Mouse (Mus musculus) limb, embryonic 10.5 days (tissue): ENCODE data around the gene Kcna6. TPM values are rescaled to one million over a fixed set of nuclear protein-coding genes. Genes with fewer than 3 reads are reported as not detected.

Source experiments
- DNase-seq: peaks from one replicate; pipeline ENCODE4 v3.0.0-alpha.2; 2017; ENCODE audit warnings: low spot score
- H3K27ac ChIP-seq: fragments of 300-500 bp; sonication (generic); 2 replicates; pipeline ENCODE4 v1.5.1; 2016; ENCODE audit warnings: mild to moderate bottlenecking
- H3K27me3 ChIP-seq: fragments of 300-500 bp; sonication (generic); 2 replicates; pipeline ENCODE4 v1.6.1; 2016; ENCODE audit warnings: low read depth, mild to moderate bottlenecking; ENCODE audit not compliant: poor library complexity, severe bottlenecking
- H3K36me3 ChIP-seq: fragments of 300-500 bp; sonication (generic); 2 replicates; pipeline ENCODE4 v1.6.1; 2016; ENCODE audit warnings: mild to moderate bottlenecking, moderate library complexity
- H3K4me1 ChIP-seq: fragments of 300-500 bp; sonication (generic); 2 replicates; pipeline ENCODE4 v1.6.1; 2016
- H3K4me3 ChIP-seq: fragments of 300-500 bp; sonication (generic); 2 replicates; pipeline ENCODE4 v1.5.1; 2016; ENCODE audit warnings: mild to moderate bottlenecking, moderate library complexity
- H3K9me3 ChIP-seq: fragments of 300-500 bp; sonication (generic); replicated peaks from 2 replicates; pipeline ENCODE4 v1.6.1; 2016; ENCODE audit warnings: mild to moderate bottlenecking
- WGBS: fragments of 180-500 bp; shearing (Covaris S2); methylation state at CpG from one replicate; pipeline ENCODE4 v1.1.7; 2016; 5-methylcytosine and 5-hydroxymethylcytosine counted together
- polyA plus RNA-seq: library from polyadenylated mRNA; unstranded; fragments of >200 nt; fragmentation: Nextera tagmentation; extraction: Ambion mirVana; gene quantifications from 2 replicates; pipeline ENCODE4 v1.2.1, GENCODE M21; 2016

Kcna6 gene
- polyA plus RNA-seq, result 4.3 and 6.8 TPM in 2 replicates

GRCm38 (mm10) chr6:126740211-126741142 is at the start of gene Kcna6:
TSS of gene Kcna6 (minus strand) at chr6:126740674.
- DNase-seq, result peak; percentile 80
- H3K4me3 ChIP-seq, result peak within 1 kb of the TSS; percentile 71
- H3K4me1 ChIP-seq, result peaks cover 22% of the 10 kb centered on the region
- peaks cover 11% of the 10 kb centered on the region for H3K36me3 ChIP-seq
- peaks cover 50% of the 10 kb centered on the region for H3K27me3 ChIP-seq
- no peaks in the 10 kb centered on the region for H3K9me3 ChIP-seq
- peak within 1 kb of the TSS; percentile 86 for H3K27ac ChIP-seq
- WGBS, result 3% methylated on average over 36 of the region's 36 CpGs

GRCm38 (mm10) chr6:126788863-126789262 is 48.4 kb upstream of the Kcna6 start:
- WGBS, result 78% methylated on average over 8 of the region's 8 CpGs
- Histone ChIP-seq H3K9me3 (no peaks in the 10 kb centered on the region), H3K36me3 (no peaks in the 10 kb centered on the region), H3K4me3 (no peak overlapping the region), H3K4me1 (peaks cover 14% of the 10 kb centered on the region), H3K27me3 (0 out of 2 replicates have a peak, but pooled peaks cover 6% of the 10 kb centered on the region), H3K27ac (no peak overlapping the region)
- DNase-seq, result no peak

- H3K9me3 ChIP-seq, result no peaks in the 10 kb centered on the region
- no peaks in the 10 kb centered on the region for H3K36me3 ChIP-seq
- no peak overlapping the region for H3K4me3 ChIP-seq
- no peak for DNase-seq
- 0 out of 2 replicates have a peak, but pooled peaks cover 6% of the 10 kb centered on the region for H3K27me3 ChIP-seq
- 0 out of 2 replicates have a peak, but pooled peaks cover 2% of the 10 kb centered on the region for H3K4me1 ChIP-seq
- WGBS, result 64% methylated on average over 5 of the region's 5 CpGs
- no peak overlapping the region for H3K27ac ChIP-seq
These were observed 43.7 kb upstream of the Kcna6 start for GRCm38 (mm10) chr6:126784206-126784605.

GRCm38 (mm10) chr6:126783651-126784066 is 43.2 kb upstream of the Kcna6 start:
- Histone ChIP-seq H3K36me3 (no peaks in the 10 kb centered on the region), H3K27ac (no peak overlapping the region), H3K27me3 (0 out of 2 replicates have a peak, but pooled peaks cover 6% of the 10 kb centered on the region), H3K9me3 (no peaks in the 10 kb centered on the region), H3K4me1 (0 out of 2 replicates have a peak, but pooled peaks cover 2% of the 10 kb centered on the region), H3K4me3 (no peak overlapping the region)
- WGBS, result 68% methylated on average over 10 of the region's 10 CpGs
- DNase-seq, result no peak

GRCm38 (mm10) chr6:126783056-126783455 is 42.6 kb upstream of the Kcna6 start:
- no peaks in the 10 kb centered on the region for H3K9me3 ChIP-seq
- 0 out of 2 replicates have a peak, but pooled peaks cover 6% of the 10 kb centered on the region for H3K27me3 ChIP-seq
- H3K36me3 ChIP-seq, result no peaks in the 10 kb centered on the region
- no peak overlapping the region for H3K27ac ChIP-seq
- no peak for DNase-seq
- WGBS, result 84% methylated on average over 1 of the region's 1 CpGs
- H3K4me1 ChIP-seq, result 0 out of 2 replicates have a peak, but pooled peaks cover 2% of the 10 kb centered on the region
- no peak overlapping the region for H3K4me3 ChIP-seq

- Histone ChIP-seq H3K27ac (no peak overlapping the region), H3K36me3 (no peaks in the 10 kb centered on the region), H3K27me3 (no peaks in the 10 kb centered on the region), H3K4me3 (no peak overlapping the region), H3K4me1 (no peaks in the 10 kb centered on the region), H3K9me3 (no peaks in the 10 kb centered on the region)
- DNase-seq, result no peak
- WGBS, result 68% methylated on average over 6 of the region's 6 CpGs
These were observed 37.4 kb upstream of the Kcna6 start for GRCm38 (mm10) chr6:126777889-126778288.

- Histone ChIP-seq H3K9me3 (no peaks in the 10 kb centered on the region), H3K27me3 (no peaks in the 10 kb centered on the region), H3K36me3 (no peaks in the 10 kb centered on the region), H3K27ac (no peak overlapping the region), H3K4me1 (peaks cover 13% of the 10 kb centered on the region), H3K4me3 (no peak overlapping the region)
- 61% methylated on average over 4 of the region's 4 CpGs for WGBS
- DNase-seq, result no peak
These were observed 33.4 kb upstream of the Kcna6 start for GRCm38 (mm10) chr6:126773873-126774272.

GRCm38 (mm10) chr6:126772326-126772725 is 31.9 kb upstream of the Kcna6 start:
- 72% methylated on average over 4 of the region's 4 CpGs for WGBS
- Histone ChIP-seq H3K4me3 (no peak overlapping the region), H3K4me1 (peaks cover 28% of the 10 kb centered on the region), H3K36me3 (no peaks in the 10 kb centered on the region), H3K27ac (no peak overlapping the region), H3K27me3 (no peaks in the 10 kb centered on the region), H3K9me3 (no peaks in the 10 kb centered on the region)
- no peak for DNase-seq

GRCm38 (mm10) chr6:126770146-126770731 is 29.8 kb upstream of the Kcna6 start:
- H3K9me3 ChIP-seq, result no peaks in the 10 kb centered on the region
- DNase-seq, result no peak
- H3K4me1 ChIP-seq, result peaks cover 38% of the 10 kb centered on the region
- no peaks in the 10 kb centered on the region for H3K27me3 ChIP-seq
- WGBS, result 83% methylated on average over 12 of the region's 12 CpGs
- no peaks in the 10 kb centered on the region for H3K36me3 ChIP-seq
- no peak overlapping the region for H3K4me3 ChIP-seq
- H3K27ac ChIP-seq, result no peak overlapping the region

GRCm38 (mm10) chr6:126768957-126769665 is 28.6 kb upstream of the Kcna6 start:
- Histone ChIP-seq H3K9me3 (no peaks in the 10 kb centered on the region), H3K4me1 (peaks cover 38% of the 10 kb centered on the region), H3K4me3 (no peak overlapping the region), H3K27ac (no peak overlapping the region), H3K36me3 (no peaks in the 10 kb centered on the region), H3K27me3 (no peaks in the 10 kb centered on the region)
- 68% methylated on average over 11 of the region's 11 CpGs for WGBS
- no peak for DNase-seq

GRCm38 (mm10) chr6:126767610-126768532 is 27.4 kb upstream of the Kcna6 start:
- no peaks in the 10 kb centered on the region for H3K27me3 ChIP-seq
- DNase-seq, result no peak
- WGBS, result 36% methylated on average over 7 of the region's 7 CpGs
- H3K9me3 ChIP-seq, result no peaks in the 10 kb centered on the region
- H3K4me3 ChIP-seq, result no peak overlapping the region
- no peaks in the 10 kb centered on the region for H3K36me3 ChIP-seq
- H3K4me1 ChIP-seq, result peaks cover 38% of the 10 kb centered on the region
- no peak overlapping the region for H3K27ac ChIP-seq

GRCm38 (mm10) chr6:126766552-126766951 is 26.1 kb upstream of the Kcna6 start:
- DNase-seq, result no peak
- Histone ChIP-seq H3K4me3 (no peak overlapping the region), H3K9me3 (no peaks in the 10 kb centered on the region), H3K4me1 (peaks cover 38% of the 10 kb centered on the region), H3K27ac (no peak overlapping the region), H3K36me3 (no peaks in the 10 kb centered on the region), H3K27me3 (no peaks in the 10 kb centered on the region)
- WGBS, result 75% methylated on average over 5 of the region's 5 CpGs
